Mouse (Mus musculus) T-cell, adult 2 months (primary cell): ENCODE data around the gene Trim8.

ENCODE experiments used
- DNase-seq: peaks from one replicate; pipeline ENCODE4 v3.0.0; 2022; ENCODE audit warnings: low spot score

Trim8 gene

GRCm38 (mm10) chr19:46480624-46481345 lies 20.7 kb upstream of the Trim8 start:
- DNase-seq: no peak

GRCm38 (mm10) chr19:46481352-46481751 lies 20.1 kb upstream of the Trim8 start:
- no peak for DNase-seq

GRCm38 (mm10) chr19:46481756-46482155 lies 19.7 kb upstream of the Trim8 start:
- DNase-seq: no peak

- no peak for DNase-seq
Measured at GRCm38 (mm10) chr19:46482896-46483516, 18.5 kb upstream of the Trim8 start.

GRCm38 (mm10) chr19:46483701-46484328 lies 17.7 kb upstream of the Trim8 start:
- no peak for DNase-seq

GRCm38 (mm10) chr19:46484518-46484917 lies 17.0 kb upstream of the Trim8 start:
- DNase-seq: no peak

GRCm38 (mm10) chr19:46485847-46486246 lies 15.7 kb upstream of the Trim8 start:
- DNase-seq: no peak

GRCm38 (mm10) chr19:46486709-46487108 lies 14.8 kb upstream of the Trim8 start:
- no peak for DNase-seq

- DNase-seq: no peak
Measured at GRCm38 (mm10) chr19:46489448-46489847, 12.1 kb upstream of the Trim8 start.

GRCm38 (mm10) chr19:46490634-46491033 lies 10.9 kb upstream of the Trim8 start:
- DNase-seq: no peak

- no peak for DNase-seq
Measured at GRCm38 (mm10) chr19:46495136-46495535, 6.4 kb upstream of the Trim8 start.

- no peak for DNase-seq
Measured at GRCm38 (mm10) chr19:46497230-46497629, 4.3 kb upstream of the Trim8 start.

- no peak for DNase-seq
Measured at GRCm38 (mm10) chr19:46499539-46499835, 2.0 kb upstream of the Trim8 start.

- DNase-seq: peak; percentile 96
Measured at GRCm38 (mm10) chr19:46499836-46500580, 1.5 kb upstream of the Trim8 start.

GRCm38 (mm10) chr19:46500581-46501341 lies 741 bp upstream of the Trim8 start:
- no peak for DNase-seq

- DNase-seq: peak; percentile 73
Measured at GRCm38 (mm10) chr19:46502069-46502455, 560 bp downstream of the Trim8 start.

- peak; percentile 90 for DNase-seq
Measured at GRCm38 (mm10) chr19:46502471-46503166, 1.1 kb downstream of the Trim8 start.

GRCm38 (mm10) chr19:46503351-46504084 lies 2.0 kb downstream of the Trim8 start:
- peak; percentile 85 for DNase-seq

GRCm38 (mm10) chr19:46504085-46504552 lies 2.6 kb downstream of the Trim8 start:
- DNase-seq: no peak

GRCm38 (mm10) chr19:46504822-46505417 lies 3.4 kb downstream of the Trim8 start:
- no peak for DNase-seq
